Mouse (Mus musculus) intestine, postnatal 0 days (tissue): ENCODE measurements around the gene Srgn. TPM values are rescaled to one million over a fixed set of nuclear protein-coding genes. Genes with fewer than 3 reads are reported as not detected.

Source experiments
- ATAC-seq: fragments of 200-750 bp; cut with Nextera tagmentation; 2 replicates; pipeline ENCODE4 v1.8.0; 2017; ENCODE audit warnings: mild to moderate bottlenecking, moderate TSS enrichment, moderate library complexity
- H3K27ac ChIP-seq: fragments of 300-500 bp; sonication (generic); 2 replicates; pipeline ENCODE4 v1.5.1; 2014; ENCODE audit warnings: mild to moderate bottlenecking, low read depth, low read length, moderate library complexity
- H3K27me3 ChIP-seq: fragments of 300-500 bp; sonication (generic); replicated peaks from 2 replicates; pipeline ENCODE4 v1.6.1; 2014; ENCODE audit warnings: low read length, mixed read lengths; ENCODE audit not compliant: control insufficient read depth, insufficient read depth
- H3K36me3 ChIP-seq: fragments of 300-500 bp; sonication (generic); 2 replicates; pipeline ENCODE4 v1.6.1; 2014; ENCODE audit warnings: mild to moderate bottlenecking, moderate library complexity; ENCODE audit not compliant: control insufficient read depth, insufficient read depth
- H3K4me1 ChIP-seq: fragments of 300-500 bp; sonication (generic); replicated peaks from 2 replicates; pipeline ENCODE4 v1.6.1; 2014; ENCODE audit warnings: antibody characterized with exemption, low read length, mixed read lengths; ENCODE audit not compliant: control insufficient read depth, insufficient read depth
- H3K4me2 ChIP-seq: fragments of 300-500 bp; sonication (generic); replicated peaks from 2 replicates; pipeline ENCODE4 v1.6.1; 2014; ENCODE audit warnings: low read depth, mild to moderate bottlenecking, moderate library complexity
- H3K4me3 ChIP-seq: fragments of 300-500 bp; sonication (generic); 2 replicates; pipeline ENCODE4 v1.5.1; 2014; ENCODE audit warnings: low read depth, low read length
- H3K9ac ChIP-seq: fragments of 300-500 bp; sonication (generic); 2 replicates; pipeline ENCODE4 v1.6.1; 2014; ENCODE audit warnings: mild to moderate bottlenecking, low read depth, low read length
- H3K9me3 ChIP-seq: fragments of 300-500 bp; sonication (generic); 2 replicates; pipeline ENCODE4 v1.6.1; 2016; ENCODE audit warnings: mixed run types; ENCODE audit not compliant: control insufficient read depth
- CTCF ChIP-seq: sonication (generic); IDR thresholded peaks from 2 replicates; pipeline ENCODE4 v1.5.1; 2016; ENCODE audit warnings: low read depth, mild to moderate bottlenecking, control low read depth, antibody characterized with exemption, moderate library complexity
- WGBS: fragments of 180-500 bp; shearing (Covaris S2); extraction: QIAGEN DNeasy Blood & Tissue Kit; methylation state at CpG from one replicate; pipeline ENCODE4 v1.1.7; 2014; 5-methylcytosine and 5-hydroxymethylcytosine counted together
- polyA plus RNA-seq: library from polyadenylated mRNA; unstranded; fragments of >200 nt; fragmentation: Nextera tagmentation; extraction: Ambion mirVana; gene quantifications from 2 replicates; pipeline ENCODE4 v1.2.1, GENCODE M21; 2015

Gene Srgn
- polyA plus RNA-seq, 1 experiment from 2014 or later: 21.6 TPM

- H3K4me2 ChIP-seq: peak overlapping the region; percentile 62
- no peak for TF ChIP-seq CTCF
- peak overlapping the region; percentile 81 for H3K4me3 ChIP-seq
- WGBS: 32% methylated on average over 18 of the region's 18 CpGs
- H3K4me1 ChIP-seq: no peaks in the 10 kb centered on the region
- peak overlapping the region; percentile 88; the same call in 1 of the 2 replicates for H3K9ac ChIP-seq
- no peaks in the 10 kb centered on the region for H3K9me3 ChIP-seq
- H3K27ac ChIP-seq: peak overlapping the region; percentile 75
- ATAC-seq: peak; percentile 48
- H3K36me3 ChIP-seq: peaks cover 30% of the 10 kb centered on the region
- no peaks in the 10 kb centered on the region for H3K27me3 ChIP-seq
Measured at GRCm38 (mm10) chr10:62450280-62450640, 77.0 kb downstream of the Srgn start.

- no peaks in the 10 kb centered on the region for H3K4me1 ChIP-seq
- no peak for TF ChIP-seq CTCF
- WGBS: under 1% methylated on average over 73 of the region's 73 CpGs
Measured at GRCm38 (mm10) chr10:62449364-62450279, 77.6 kb downstream of the Srgn start, which contains the start of the genes 4930507D05Rik and Supv3l1. Gene 4930507D05Rik (plus strand): TSS chr10:62449489. Gene Supv3l1 (minus strand): TSS chr10:62449738.

More at GRCm38 (mm10) chr10:62449364-62450279, 77.6 kb downstream of the Srgn start, which contains the start of the genes 4930507D05Rik and Supv3l1:
- H3K9ac ChIP-seq: peak within 1 kb of the TSS; percentile 88
- H3K27ac ChIP-seq: peak within 1 kb of the TSS; percentile 75
- peak; percentile 89 for ATAC-seq
- no peaks in the 10 kb centered on the region for H3K27me3 ChIP-seq
- peak within 1 kb of the TSS; percentile 62 for H3K4me2 ChIP-seq
- H3K4me3 ChIP-seq: peak within 1 kb of the TSS; percentile 81
- H3K36me3 ChIP-seq: peaks cover 30% of the 10 kb centered on the region
- H3K9me3 ChIP-seq: no peaks in the 10 kb centered on the region

Other genes starting within 250 kb of the Srgn start
- gene Hk1, start 147.5 kb downstream of the Srgn start, polyA plus RNA-seq: 10.1 and 11.1 TPM in 2 replicates
- 37.7 and 47.1 TPM in 2 replicates for gene Hkdc1, start 105.0 kb downstream of the Srgn start, polyA plus RNA-seq
- gene 4930507D05Rik, start 78.0 kb downstream of the Srgn start, polyA plus RNA-seq: 0.14 TPM in 2 replicates
- gene Supv3l1, start 77.7 kb downstream of the Srgn start, polyA plus RNA-seq: 12.8 and 13.6 TPM in 2 replicates
- 102 and 116 TPM in 2 replicates for gene Vps26a, start 40.6 kb downstream of the Srgn start, polyA plus RNA-seq
- gene Kif1bp, start 51.0 kb upstream of the Srgn start, polyA plus RNA-seq: 21.7 and 23.2 TPM in 2 replicates
- 9.6 and 11.1 TPM in 2 replicates for gene Ddx21, start 74.8 kb upstream of the Srgn start, polyA plus RNA-seq
- gene Ddx50, start 123.8 kb upstream of the Srgn start, polyA plus RNA-seq: 69.6 and 74.4 TPM in 2 replicates
- gene Stox1, start 198.7 kb upstream of the Srgn start, polyA plus RNA-seq: 0.44 and 0.97 TPM in 2 replicates